Mouse (Mus musculus): Measurements from ENCODE around the gene Sipa1l3. TPM values are rescaled to one million over a fixed set of nuclear protein-coding genes. Genes with fewer than 3 reads are reported as not detected.

The Sipa1l3 gene
- total and polyA plus RNA-seq, 3 experiments, result 27.1 to 77.7 (median 57.8) TPM

DNA sequence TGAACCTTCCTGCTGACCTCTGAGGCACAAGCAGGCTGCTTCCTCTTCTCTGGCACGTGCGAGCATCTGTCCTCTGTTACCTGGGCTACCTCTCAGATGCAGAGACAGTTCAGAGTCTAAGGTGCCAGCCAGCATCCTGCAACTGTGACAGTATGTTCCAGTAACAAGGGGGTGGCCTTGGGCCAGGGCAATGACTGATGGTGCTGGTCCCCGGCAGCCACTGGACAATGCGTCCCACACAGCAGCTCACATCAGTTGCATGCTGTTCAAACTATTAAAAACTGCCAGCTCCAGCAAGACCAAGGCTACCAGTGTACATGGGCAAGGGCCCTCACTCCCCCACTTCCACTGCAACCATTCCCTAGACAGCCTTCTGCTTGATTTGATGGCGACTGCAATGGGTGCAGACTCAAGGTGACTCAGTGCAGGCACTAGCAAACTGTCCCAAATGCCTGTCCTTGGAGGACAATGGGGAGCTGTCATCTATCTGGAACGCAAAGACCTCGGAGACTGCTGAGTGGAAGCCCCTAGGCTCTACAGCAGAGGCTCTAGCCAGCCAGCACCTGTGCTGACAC lies 136.9 kb downstream of the Sipa1l3 start:
- DNase-seq, result peak; percentile 75

DNA sequence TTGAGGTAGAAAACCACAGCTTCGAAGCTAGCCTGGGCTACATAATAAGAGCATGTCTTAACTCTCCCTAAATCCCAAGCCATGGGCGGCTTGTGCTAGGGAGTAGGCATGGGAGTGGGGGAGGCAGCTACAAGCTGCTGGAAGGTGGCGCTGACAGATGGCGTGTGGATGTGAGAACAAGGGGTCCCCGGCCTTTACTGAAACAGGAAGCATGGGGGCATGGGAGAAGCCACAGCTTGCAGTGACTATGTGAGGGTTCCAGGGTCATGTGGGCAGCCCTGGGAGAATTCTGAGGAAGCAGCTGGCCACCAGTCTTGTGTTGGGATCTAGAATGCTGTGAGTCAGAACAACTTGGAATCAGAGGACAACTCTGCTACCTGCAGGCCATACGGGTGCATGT lies 144.4 kb downstream of the Sipa1l3 start:
- DNase-seq, result no peak

DNA sequence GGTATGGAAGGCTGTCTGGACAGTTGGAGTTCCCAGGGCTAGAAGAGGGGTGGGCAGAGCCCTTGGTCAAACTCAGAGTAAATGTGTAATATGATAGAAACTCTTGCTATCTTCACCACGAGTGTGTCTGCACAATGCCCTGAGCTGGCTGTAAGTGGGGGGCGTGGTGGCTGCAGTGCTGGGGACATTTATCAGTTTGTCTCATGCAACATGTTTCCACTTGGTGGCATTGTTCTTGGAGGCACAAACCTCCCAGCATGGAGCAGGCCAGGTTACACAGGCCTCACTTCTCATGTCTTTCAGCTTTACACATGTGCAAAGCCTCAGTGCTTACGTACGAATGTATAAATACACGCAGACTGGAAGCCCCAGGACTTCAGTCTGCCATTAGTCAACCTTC lies 146.3 kb downstream of the Sipa1l3 start:
- no peak for DNase-seq

DNA sequence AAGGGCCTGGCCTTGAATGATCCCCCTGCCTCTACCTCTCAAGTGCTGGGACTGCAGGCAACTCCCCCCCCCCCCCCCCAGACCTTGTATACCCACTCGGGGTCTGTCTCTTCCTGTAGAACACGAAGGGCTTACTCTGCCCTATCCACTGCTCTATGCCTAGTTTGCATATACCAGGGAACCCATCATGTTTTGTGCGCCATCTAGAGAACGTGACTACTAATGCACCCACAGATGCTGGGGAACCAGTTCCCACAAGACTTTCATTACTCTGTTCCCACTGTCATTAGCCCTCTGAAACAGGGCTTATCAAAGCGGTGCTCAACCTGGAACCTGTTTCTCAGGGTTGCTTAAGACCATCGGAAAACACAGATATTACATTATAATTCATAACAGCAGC lies 148.4 kb downstream of the Sipa1l3 start:
- no peak for DNase-seq

DNA sequence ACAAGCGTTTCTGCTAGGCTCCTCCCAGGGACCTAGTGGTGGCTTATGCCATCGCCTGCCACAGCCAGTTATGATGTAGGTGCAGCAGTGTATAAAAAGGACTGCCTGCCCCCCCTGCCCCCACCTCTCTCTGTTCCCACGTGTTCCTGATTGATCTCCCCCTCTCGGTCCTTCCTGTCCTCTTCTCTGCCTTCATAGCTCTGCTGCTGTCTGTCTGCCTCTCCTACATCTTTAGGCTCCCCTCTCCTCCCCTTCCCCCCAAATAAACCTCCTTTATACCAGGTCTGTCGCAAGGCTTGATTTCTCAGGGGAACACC lies 150.5 kb downstream of the Sipa1l3 start:
- DNase-seq, result no peak

DNA sequence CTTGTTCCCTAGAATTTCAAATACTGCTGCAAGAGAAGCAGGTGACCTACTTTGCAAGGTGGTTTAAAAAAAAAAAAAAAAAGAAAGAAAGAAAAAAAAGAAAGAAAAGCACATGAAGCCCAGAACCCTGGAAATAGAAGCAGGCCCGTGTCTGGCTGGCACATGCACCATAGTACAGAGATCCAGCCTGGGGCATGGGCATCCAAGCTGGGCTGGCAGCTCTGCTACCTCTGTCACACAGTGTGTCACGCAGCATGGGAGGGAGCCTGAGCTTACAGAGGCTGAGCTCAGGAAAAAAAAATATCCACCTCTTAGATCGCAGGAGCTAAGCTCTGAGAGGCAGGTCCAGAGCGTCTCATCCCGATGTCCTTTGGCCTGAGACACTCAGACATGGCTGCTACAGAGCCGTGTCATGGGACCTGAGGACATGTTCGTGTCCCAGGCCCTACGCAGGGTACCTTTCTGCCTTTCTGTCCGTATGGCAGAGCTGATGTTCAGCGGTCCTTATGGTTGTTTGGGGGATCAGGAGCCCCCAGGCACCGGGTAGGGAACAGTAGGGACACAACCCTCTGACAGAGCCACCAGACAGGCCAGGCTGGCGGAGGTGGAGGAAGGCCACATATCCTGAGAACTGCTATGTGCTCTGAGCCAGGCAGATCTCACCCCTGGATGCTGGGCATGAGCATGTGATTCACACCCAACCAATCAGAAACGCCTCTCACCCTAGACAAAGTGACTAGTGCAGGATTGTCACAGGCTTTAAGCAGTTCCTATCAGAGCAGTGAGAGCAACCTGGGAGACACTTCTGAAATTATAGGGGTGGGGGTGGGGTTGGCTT lies 151.1 kb downstream of the Sipa1l3 start:
- DNase-seq, result no peak

DNA sequence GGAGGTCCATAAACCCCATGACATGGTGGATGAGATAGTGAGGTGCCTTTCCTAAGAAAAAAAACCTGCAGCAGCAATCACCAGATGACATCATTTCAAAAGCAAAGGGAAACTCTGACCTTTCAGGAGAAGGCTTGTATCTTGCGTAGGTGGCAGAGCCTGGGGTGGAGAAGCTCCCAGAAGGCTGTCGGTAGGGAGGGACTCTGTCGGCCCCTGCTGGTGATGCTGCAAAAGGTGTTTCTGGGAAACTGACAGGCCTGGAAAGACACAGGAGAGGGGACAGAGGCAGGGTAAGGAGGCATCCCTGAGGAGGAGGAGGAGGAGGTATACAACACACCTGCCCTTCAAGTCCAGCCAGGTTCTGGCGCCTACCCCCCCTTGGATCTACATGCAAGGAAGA lies 154.4 kb downstream of the Sipa1l3 start:
- peak; percentile 83 for DNase-seq

DNA sequence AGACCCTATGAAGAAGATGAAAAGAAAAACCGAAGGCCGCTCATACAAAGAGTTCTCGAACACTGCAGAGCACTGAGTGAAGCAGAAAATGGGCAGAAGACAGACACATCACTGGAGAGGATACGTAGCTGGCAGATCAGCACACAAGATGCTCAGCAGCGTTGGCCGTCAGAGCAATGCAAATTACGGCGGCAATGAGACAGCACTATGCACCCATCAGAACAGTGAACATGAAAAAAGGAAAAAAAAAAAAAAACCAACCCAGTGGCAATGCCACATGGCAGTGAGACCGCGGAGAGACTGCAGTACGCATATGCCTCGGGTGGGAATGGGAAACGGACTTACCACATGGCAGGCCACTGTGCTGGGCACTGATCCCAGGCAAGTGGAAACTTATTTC lies 156.9 kb downstream of the Sipa1l3 start:
- no peak for DNase-seq

DNA sequence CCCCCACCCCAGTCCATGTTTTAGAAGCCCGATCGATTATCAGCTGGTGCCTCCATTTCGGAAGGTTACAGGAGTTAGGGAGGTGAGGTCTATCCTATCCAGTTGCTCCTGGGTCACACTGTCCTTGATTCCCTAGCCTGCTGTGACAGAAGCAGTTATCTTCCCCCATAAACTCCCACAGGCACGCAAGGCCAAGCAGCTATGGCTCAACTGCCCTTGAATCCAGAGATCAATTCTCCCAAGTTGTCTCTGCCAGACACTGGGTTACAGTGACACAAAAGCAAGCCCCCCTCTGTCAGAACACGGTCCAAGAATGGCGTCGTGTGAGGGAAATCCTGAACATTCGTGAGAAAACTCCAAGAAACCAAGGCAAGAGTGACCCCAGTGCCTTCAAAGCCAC lies 163.0 kb downstream of the Sipa1l3 start:
- peak; percentile 77 for DNase-seq

DNA sequence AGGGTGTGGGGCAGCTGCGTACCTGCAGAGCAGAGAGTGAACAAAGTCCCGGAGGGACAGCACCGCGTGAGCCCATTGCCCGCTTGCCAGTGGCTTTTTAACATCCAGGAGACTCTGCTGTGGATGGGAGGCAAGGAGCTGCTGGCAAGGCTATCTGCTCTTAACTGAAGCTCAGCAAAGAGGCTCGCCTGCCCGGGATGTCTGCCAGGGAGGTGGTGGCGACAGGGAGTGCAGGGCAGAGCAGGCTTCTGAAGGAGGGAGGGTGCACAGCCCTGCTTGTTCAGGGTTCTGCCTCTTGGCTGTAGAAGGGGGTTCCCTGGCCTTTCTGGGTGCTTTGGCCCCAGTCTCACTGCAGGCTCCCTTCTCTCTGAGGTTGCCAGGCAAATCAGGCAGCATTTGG lies 164.3 kb downstream of the Sipa1l3 start:
- peak; percentile 88 for DNase-seq

DNA sequence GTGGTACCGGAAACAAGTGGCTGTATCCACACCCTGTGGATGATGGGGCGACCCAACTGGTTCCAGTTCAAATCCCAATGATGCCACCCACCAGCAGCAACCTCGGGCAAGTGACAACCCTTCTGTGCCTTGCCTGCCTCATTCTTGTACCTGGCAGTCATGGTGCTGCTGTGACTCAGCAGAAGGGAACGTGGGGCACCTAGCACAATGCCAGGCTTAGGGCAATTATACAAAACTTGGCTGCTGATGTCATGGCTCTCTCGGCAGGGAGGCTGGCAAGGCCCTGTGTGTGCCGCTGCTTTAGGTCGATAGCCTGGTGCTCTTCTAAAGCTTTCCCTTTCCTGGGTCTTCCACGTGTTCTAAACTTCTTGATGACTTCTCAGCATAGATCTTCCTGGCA lies 166.2 kb downstream of the Sipa1l3 start:
- no peak for DNase-seq

DNA sequence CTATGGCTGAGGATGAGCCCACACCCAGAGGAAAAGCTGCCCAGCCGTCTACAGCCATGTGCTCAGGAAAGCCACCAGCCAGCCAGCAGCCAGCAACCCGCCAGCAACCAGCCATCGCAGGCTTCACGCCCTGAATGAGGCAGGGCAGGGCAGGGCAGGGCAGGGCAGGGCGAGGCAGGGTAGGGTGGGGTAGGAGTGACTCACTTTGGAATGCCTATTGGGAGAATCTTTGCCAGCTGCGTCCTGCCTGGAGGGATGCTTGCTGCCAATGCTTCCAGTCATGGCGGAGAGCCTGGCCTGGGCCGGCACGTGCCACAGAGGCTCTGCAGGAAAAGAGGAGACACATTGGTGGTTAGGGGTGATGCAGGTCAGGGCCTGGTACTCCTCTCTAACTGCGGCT lies 168.0 kb downstream of the Sipa1l3 start:
- peak; percentile 38 for DNase-seq

DNA sequence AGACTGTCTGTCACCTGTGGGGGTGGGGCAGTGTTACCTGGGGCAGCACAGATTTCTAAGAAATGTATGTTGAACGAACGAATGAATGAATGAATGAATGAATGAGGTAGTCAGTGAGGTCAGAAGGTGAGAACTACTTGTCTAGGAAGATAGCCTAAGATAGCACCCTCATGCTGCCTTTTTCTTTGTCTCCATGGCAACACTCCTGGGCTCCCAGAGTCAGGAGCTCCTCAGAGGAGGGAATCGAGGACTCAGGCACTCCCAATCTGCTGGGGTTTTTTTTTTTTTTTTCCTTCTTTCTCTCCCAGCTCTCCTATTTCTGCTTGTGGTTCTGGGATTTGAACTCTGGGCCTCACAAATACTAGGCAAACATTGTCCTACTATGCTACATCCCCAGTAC lies 172.2 kb downstream of the Sipa1l3 start:
- DNase-seq, result no peak

DNA sequence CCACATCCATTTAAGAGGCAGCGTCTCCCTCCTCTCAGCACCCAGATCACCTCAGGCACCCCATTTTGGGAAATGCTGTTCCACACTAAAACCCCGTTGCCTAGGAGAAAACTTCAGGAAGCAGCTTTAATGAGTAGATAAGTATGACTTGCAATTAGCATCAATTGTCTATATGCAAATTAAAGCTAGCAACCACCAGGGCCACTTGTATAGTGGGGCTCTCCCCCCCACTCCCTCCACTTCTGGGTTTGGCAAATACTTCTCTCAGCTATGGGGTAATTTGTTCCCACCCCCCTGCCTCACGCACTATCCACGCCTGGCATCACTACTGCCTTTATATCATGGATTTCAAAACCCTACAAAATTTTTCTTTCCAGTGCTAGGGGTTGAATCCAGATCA lies 172.9 kb downstream of the Sipa1l3 start:
- no peak for DNase-seq

DNA sequence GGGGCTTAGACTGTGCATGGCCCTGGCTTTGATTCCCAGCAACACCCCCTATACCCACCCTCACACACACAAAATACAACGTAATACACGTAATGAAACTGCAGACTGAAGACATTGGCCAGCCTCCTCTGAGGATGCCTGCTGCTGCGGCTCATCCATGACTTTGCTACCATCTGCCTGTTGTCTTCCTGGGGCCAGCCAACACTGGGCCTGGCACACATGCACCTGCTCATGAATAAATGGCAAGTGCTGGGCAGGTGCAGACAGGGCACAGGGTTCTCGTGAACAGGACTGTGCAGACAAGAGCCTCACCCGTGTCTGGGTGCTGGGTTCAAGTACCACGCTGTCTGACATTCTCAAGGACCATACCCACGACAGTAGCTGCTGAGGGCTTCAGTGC lies 174.7 kb downstream of the Sipa1l3 start:
- DNase-seq, result no peak

DNA sequence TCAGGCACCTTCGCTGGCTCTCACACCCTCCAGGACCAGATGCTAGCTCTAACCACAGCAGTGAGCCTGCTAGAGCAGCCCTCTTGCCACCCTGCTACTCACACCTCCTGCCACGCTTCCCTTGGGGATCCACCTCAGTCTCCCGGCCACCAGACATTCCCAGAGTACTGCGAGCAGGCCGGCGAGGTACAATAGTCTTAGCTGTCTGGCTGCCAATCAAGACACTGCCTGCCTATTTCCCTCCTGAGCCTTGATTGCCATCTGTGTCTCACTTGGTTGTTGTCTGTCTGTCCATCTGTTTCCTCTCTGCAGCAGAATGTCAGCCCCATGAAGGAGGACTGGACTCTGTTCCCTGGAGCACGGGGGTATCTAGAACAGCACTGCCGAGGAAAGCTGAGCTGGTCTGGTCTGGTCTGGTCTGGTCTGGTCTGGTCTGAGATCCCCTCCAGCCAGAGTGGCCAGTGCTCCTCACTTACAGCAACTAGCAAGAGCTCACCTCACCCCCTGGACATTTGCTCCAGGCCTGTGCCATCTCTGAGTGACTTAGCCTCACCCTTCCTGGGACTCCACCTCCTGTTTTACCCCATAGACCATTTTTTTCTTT lies 175.8 kb downstream of the Sipa1l3 start:
- no peak for DNase-seq

DNA sequence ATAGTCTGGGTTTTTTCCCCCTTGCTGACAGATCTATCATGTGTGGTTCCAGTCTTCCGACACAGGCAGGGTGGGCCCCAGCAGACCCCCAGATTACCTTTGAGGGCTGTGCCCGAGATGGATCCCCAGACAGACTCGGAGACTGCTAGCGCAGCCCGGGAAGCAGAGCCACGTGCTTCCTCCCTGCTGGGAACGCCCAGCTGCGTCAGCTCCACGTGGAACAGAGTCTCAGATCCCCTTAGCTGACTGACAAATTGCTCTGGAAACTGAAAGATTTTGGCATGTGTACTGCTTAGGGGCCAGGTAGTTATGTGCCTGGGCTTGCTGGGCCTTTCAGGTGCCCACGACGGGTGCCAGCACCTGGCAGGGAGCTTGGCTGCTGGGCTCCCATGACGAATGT lies 176.7 kb downstream of the Sipa1l3 start:
- no peak for DNase-seq

DNA sequence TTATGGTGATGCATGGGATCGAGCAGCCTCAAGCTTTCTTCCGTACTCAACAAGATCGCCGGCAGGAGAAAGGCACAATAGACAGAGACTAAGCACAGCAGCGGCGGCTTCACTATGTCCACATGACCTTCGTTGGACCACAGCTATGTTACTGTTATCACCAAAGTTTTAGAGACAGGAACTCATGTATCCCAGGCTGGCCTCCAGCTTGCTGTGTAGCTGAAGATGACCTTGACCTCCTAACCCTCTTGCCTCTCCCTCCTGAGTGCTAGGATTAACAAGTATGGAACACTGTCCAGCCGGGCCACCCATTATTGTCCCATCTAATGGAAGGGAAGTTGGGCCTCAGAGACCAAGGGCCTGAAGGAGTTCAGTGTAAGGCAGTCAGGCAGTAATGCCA lies 177.6 kb downstream of the Sipa1l3 start:
- no peak for DNase-seq

DNA sequence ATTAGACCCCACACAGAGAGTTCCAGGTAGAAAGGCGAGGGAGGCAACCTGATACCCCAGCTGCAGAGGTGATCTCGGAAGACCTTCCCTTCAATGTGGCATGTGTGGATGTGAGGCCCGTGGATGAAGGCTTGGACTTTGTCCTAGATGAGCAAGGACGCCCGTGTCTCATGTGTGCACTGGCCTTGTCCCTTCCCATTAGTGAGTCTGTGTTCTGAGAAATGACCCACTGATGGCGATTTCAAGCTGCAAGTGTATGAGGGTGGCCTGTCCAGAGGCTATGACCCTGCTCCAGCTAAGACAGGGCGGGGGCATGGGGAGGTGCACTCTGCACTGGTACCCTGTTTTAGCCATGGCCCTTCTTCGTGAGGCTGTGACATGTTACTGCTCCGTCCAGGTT lies 178.2 kb downstream of the Sipa1l3 start:
- DNase-seq, result peak; percentile 60

DNA sequence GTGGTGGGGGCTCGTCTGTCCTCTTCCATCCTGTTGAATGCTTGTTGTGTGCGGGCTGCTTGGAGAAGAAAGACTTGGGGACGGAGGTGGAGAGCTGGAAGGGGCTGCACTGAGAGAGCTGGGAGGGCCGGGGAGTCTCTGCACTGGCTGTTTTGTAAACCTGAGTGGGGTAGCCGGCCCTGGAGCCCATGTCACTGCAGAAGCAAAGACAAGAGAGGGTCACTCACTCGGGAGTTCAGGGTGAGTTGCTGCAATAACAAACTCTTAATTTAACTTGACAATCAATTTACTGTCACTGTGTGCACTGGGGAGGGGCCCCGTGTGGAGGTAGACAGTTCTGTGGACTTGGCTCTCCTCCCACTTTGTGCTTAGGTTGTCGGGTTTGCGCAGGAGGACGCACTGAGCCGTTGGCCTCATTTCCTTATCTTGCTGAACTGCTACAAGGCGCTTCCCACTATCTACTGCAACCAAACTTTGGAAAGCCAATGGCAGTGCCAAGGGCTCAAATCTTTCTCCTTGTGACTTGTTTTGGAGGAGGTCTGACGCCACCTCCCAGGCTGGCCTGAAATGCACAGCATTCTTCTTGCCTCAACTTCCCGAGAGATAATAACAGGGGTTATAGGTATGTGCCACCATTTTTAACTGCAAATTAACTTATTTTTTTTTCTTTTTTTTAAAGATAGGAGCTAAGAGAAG lies 179.3 kb downstream of the Sipa1l3 start:
- peak; percentile 66 for DNase-seq

DNA sequence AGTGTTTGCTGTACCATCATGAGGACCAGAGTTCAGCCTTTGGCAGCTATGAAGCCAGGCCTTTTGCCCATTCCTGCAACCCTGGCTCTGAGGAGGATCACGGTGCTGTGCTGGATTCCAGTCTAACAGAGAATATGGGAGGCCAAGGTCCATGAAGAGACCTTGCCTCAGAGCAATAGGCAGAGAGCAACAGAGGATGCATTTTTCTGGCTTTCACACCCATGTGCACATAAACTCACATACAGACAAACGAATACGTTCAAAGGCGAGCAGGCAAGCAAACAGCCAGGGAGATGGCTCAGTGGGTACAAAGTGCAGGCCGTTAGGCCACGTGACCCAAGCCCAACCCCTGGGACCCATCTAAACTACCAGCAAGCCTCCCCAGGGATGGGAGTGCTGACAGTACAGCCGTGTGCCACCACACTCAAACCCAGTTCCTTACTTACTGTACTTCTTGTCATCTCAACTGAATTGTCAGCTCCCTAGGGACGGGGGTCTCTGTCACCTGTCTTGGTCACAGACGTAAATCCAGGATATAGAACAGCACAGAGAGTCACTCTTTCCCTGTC lies 180.0 kb downstream of the Sipa1l3 start:
- DNase-seq, result no peak

DNA sequence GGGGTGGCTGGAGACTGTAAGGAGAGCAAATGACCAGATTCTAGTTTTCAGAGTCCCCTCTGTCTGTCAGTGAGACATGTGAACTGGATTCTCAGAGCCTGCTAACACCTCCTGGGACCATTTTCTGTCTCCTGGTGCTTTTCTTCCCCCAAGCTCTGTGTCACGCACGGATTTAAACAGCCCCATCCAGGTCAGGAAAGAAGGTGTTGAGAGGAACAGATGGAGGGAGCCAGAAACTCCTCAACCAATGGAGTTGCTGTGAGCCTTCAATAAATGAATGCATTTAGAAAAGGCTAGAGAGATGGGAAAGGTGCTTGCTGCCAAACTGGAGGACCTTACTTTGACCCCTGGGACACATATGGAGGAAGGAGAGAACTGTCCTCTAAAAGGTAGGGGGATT lies 180.7 kb downstream of the Sipa1l3 start:
- no peak for DNase-seq

DNA sequence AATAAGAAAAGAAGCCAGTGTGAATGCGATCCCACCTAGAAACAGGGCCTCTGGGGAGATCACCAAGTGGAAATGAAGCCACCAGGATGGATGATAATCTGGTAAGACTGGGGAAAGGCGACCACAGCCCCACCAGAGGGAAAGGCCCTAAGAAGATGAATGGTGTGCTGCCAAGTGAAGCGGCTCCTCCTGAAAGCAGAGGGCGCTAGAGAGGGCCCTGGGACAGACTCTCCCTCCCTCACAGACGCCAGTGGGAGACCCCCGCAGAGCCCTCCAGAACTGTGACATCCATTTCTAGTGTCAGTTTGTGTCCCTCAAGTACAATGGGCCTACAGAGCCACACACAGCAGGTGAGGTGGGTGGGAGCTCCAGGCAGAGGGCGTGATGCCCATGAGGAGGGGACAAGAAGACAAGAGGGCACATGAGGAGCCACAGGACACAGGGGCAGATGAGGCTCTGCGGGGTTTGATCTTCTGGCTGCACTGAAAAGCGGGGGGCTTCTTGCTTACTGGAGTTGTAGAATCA lies 181.6 kb downstream of the Sipa1l3 start:
- no peak for DNase-seq

Data from adrenal gland, adult 2 months (tissue).